Mouse (Mus musculus) MEL (cell line): ENCODE results near the gene Znrf3. TPM values are rescaled to one million over a fixed set of nuclear protein-coding genes. Genes with fewer than 3 reads are reported as not detected.

ENCODE experiments used
- DNase-seq: peaks from one replicate; pipeline ENCODE4 v3.0.0; 2011; ENCODE audit warnings: low read depth, low spot score
- H3K27ac ChIP-seq: 2 replicates; pipeline ENCODE4 v1.5.1; 2012; ENCODE audit warnings: low read depth, mild to moderate bottlenecking, control low read depth, low read length, moderate library complexity; ENCODE audit not compliant: control insufficient read depth
- H3K27me3 ChIP-seq, 2 experiments: fragments of 150-350 bp in 1 of 2; sonication (generic) in 1 of 2; 2 replicates each; pipeline ENCODE4 v1.6.1; 2012; ENCODE audit warnings: low read length in 2 of 2, mild to moderate bottlenecking in 2 of 2, improper control_type of control experiment in 1 of 2, moderate library complexity in 1 of 2; ENCODE audit not compliant: insufficient read depth in 2 of 2, control insufficient read depth in 1 of 2
- H3K36me3 ChIP-seq, 2 experiments: 2 replicates each; pipeline ENCODE4 v1.6.1; 2012 to 2014; ENCODE audit warnings: low read length in 2 of 2, improper control_type of control experiment in 1 of 2, inconsistent platforms in 1 of 2, mild to moderate bottlenecking in 1 of 2; ENCODE audit not compliant: insufficient read depth in 2 of 2, control insufficient read depth in 1 of 2
- H3K4me1 ChIP-seq, 2 experiments: fragments of 150-350 bp in 1 of 2; sonication (generic) in 1 of 2; 2 replicates each; pipeline ENCODE4 v1.6.1; 2012; ENCODE audit warnings: low read length in 2 of 2, improper control_type of control experiment in 1 of 2, mild to moderate bottlenecking in 1 of 2; ENCODE audit not compliant: insufficient read depth in 2 of 2, control insufficient read depth in 1 of 2
- H3K4me3 ChIP-seq, 2 experiments: fragments of 150-350 bp in 1 of 2; sonication (generic) in 1 of 2; 2 replicates each; pipeline ENCODE4 v1.5.1; 2012; ENCODE audit warnings: low read depth in 2 of 2, low read length in 2 of 2, mild to moderate bottlenecking in 2 of 2, moderate library complexity in 2 of 2, control low read depth in 1 of 2, improper control_type of control experiment in 1 of 2; ENCODE audit not compliant: control insufficient read depth in 1 of 2, insufficient read depth in 1 of 2
- H3K79me2 ChIP-seq: 2 replicates; pipeline ENCODE4 v1.6.1; 2012; ENCODE audit warnings: mild to moderate bottlenecking, low read length, moderate library complexity; ENCODE audit not compliant: control insufficient read depth, poor library complexity, insufficient read depth
- H3K9ac ChIP-seq: 2 replicates; pipeline ENCODE4 v1.6.1; 2012; ENCODE audit warnings: low read depth, mild to moderate bottlenecking, control low read depth, low read length, moderate library complexity; ENCODE audit not compliant: control insufficient read depth, poor library complexity, severe bottlenecking
- H3K9me3 ChIP-seq: fragments of 150-350 bp; sonication (generic); replicated peaks from 2 replicates; pipeline ENCODE4 v1.6.1; 2012; ENCODE audit warnings: mild to moderate bottlenecking, low read length, improper control_type of control experiment, moderate library complexity; ENCODE audit not compliant: insufficient read depth
- BHLHE40 ChIP-seq: IDR thresholded peaks from 2 replicates; pipeline ENCODE4 v1.6.1; 2012; ENCODE audit warnings: low read depth, mild to moderate bottlenecking, inconsistent platforms, low read length, improper control_type of control experiment, borderline replicate concordance
- CHD1 ChIP-seq: IDR thresholded peaks from 2 replicates; pipeline ENCODE4 v1.6.1; 2012; ENCODE audit warnings: low read depth, mild to moderate bottlenecking, inconsistent platforms, low read length, improper control_type of control experiment
- CTCF ChIP-seq, 3 experiments: IDR thresholded peaks in 2 of 3; conservative IDR thresholded peaks in 1 of 3; 2 replicates each; pipeline ENCODE4 v1.5.1; 2011 to 2012; ENCODE audit warnings: low read length in 3 of 3, low read depth in 2 of 3, mild to moderate bottlenecking in 2 of 3, improper control_type of control experiment in 1 of 3, inconsistent platforms in 1 of 3, mixed read lengths in 1 of 3, moderate library complexity in 1 of 3; ENCODE audit not compliant: control insufficient read depth in 1 of 3, insufficient read depth in 1 of 3, poor library complexity in 1 of 3, severe bottlenecking in 1 of 3
- E2F4 ChIP-seq: IDR thresholded peaks from 2 replicates; pipeline ENCODE4 v1.6.1; 2011; ENCODE audit warnings: low read depth, low read length, improper control_type of control experiment, borderline replicate concordance
- ETS1 ChIP-seq: IDR thresholded peaks from 2 replicates; pipeline ENCODE4 v1.6.1; 2012; ENCODE audit warnings: low read depth, mild to moderate bottlenecking, inconsistent platforms, low read length, improper control_type of control experiment, moderate library complexity
- MAFK ChIP-seq: IDR thresholded peaks from 2 replicates; pipeline ENCODE4 v1.6.1; 2011; ENCODE audit warnings: low read depth, mild to moderate bottlenecking, low read length, improper control_type of control experiment, borderline replicate concordance
- MAZ ChIP-seq: IDR thresholded peaks from 2 replicates; pipeline ENCODE4 v1.6.1; 2012; ENCODE audit warnings: low read depth, mild to moderate bottlenecking, inconsistent platforms, low read length, improper control_type of control experiment
- MEF2A ChIP-seq: IDR thresholded peaks from 2 replicates; pipeline ENCODE4 v1.6.1; 2014; ENCODE audit warnings: low read depth, mild to moderate bottlenecking, inconsistent platforms, low read length, improper control_type of control experiment; ENCODE audit not compliant: poor library complexity, insufficient replicate concordance, severe bottlenecking; ENCODE audit errors: extremely low read depth
- MYB ChIP-seq: IDR thresholded peaks from 2 replicates; pipeline ENCODE4 v1.6.1; 2011; ENCODE audit warnings: mild to moderate bottlenecking, low read depth, low read length, improper control_type of control experiment
- MYC ChIP-seq: IDR thresholded peaks from 2 replicates; pipeline ENCODE4 v1.6.1; 2011; ENCODE audit warnings: low read depth, mild to moderate bottlenecking, low read length, improper control_type of control experiment, moderate library complexity
- RCOR1 ChIP-seq: IDR thresholded peaks from 2 replicates; pipeline ENCODE4 v1.6.1; 2012; ENCODE audit warnings: low read depth, mild to moderate bottlenecking, inconsistent platforms, low read length, improper control_type of control experiment
- SIN3A ChIP-seq: IDR thresholded peaks from 2 replicates; pipeline ENCODE4 v1.6.1; 2012; ENCODE audit warnings: low read length, improper control_type of control experiment, inconsistent platforms
- TAL1 ChIP-seq: IDR thresholded peaks from 2 replicates; pipeline ENCODE4 v1.6.1; 2012; ENCODE audit warnings: mild to moderate bottlenecking, inconsistent platforms, low read length, moderate library complexity, mixed read lengths
- TBP ChIP-seq: IDR thresholded peaks from 2 replicates; pipeline ENCODE4 v1.8.0; 2011; ENCODE audit warnings: low read depth, low read length, improper control_type of control experiment
- TCF12 ChIP-seq: IDR thresholded peaks from 2 replicates; pipeline ENCODE4 v1.6.1; 2014; ENCODE audit warnings: low read depth, mild to moderate bottlenecking, inconsistent platforms, low read length, improper control_type of control experiment, moderate library complexity
- USF1 ChIP-seq: IDR thresholded peaks from 2 replicates; pipeline ENCODE4 v1.6.1; 2014; ENCODE audit warnings: low read depth, mild to moderate bottlenecking, inconsistent platforms, low read length, improper control_type of control experiment, moderate library complexity
- ZC3H11A ChIP-seq: IDR thresholded peaks from 2 replicates; pipeline ENCODE4 v1.6.1; 2012; ENCODE audit warnings: low read depth, mild to moderate bottlenecking, inconsistent platforms, low read length, improper control_type of control experiment
- ZKSCAN1 ChIP-seq: IDR thresholded peaks from 2 replicates; pipeline ENCODE4 v1.6.1; 2012; ENCODE audit warnings: low read depth, mild to moderate bottlenecking, inconsistent platforms, low read length, improper control_type of control experiment, moderate library complexity
- ZMIZ1 ChIP-seq: IDR thresholded peaks from 2 replicates; pipeline ENCODE4 v1.6.1; 2012; ENCODE audit warnings: low read depth, mild to moderate bottlenecking, inconsistent platforms, low read length, improper control_type of control experiment, moderate library complexity
- ZNF384 ChIP-seq: IDR thresholded peaks from 2 replicates; pipeline ENCODE4 v1.6.1; 2012; ENCODE audit warnings: low read depth, mild to moderate bottlenecking, inconsistent platforms, low read length, improper control_type of control experiment
- polyA plus RNA-seq, 2 experiments: library from polyadenylated mRNA; stranded (reverse) in 1 of 2; unstranded in 1 of 2; fragments of >175 nt in 1 of 2; fragments of >200 nt in 1 of 2; gene quantifications; 2 replicates each; pipeline versions ENCODE4 v1.2.1 to v1.2.4; 2012; ENCODE audit warnings: low replicate concordance in 2 of 2, low read depth in 1 of 2; ENCODE audit not compliant: insufficient read length in 2 of 2, insufficient read depth in 1 of 2, missing spikeins in 1 of 2
- total RNA-seq: library from RNA; depleted of rRNA; stranded (reverse); fragments of 300-350 nt; gene quantifications from 2 replicates; pipeline ENCODE4 v1.2.3, GENCODE M21; 2012

Znrf3 gene
- total and polyA plus RNA-seq, 3 experiments = 9.0 to 9.2 TPM; not detected in 1

DNA sequence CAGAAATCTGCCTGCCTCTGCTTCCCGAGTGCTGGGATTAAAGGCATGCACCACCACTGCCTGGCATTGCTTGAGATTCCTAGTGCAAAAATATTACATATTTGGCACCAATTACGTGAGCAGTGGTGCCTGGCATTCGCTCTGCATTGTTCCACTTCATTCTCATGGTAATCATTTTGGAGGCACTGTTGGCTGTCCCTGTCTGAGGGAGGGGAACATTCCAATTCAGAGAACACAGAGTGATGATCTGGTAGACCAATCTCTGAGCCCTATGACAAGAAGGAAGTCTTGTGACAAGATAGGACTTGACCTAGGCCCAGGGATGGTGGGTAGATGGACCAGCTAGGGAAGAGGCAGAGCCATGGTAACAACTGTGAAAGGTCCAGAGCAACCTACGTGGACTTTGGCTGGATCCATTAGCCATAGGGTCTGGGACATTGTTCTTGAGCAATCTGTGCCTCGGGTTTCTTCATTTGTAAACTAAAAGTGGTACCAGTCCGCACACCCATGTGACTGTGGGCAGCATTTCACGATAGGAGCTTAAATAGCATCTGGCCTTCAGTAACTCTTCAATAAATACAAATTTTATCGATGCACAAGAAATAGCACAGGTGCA is 174.7 kb downstream of the Znrf3 start:
- TF ChIP-seq BHLHE40 = no peak
- no peak for TF ChIP-seq ZMIZ1
- no peak for TF ChIP-seq MAZ
- TF ChIP-seq TBP = no peak
- TF ChIP-seq CTCF (IDR thresholded peaks at IDR 0.05 in 2 of 3, conservative IDR thresholded peaks at IDR 0.05 in 1 of 3; ENCODE audit: control insufficient read depth in 1 of 3, insufficient read depth in 1 of 3, low read depth in 2 of 3, low read length in 3 of 3, poor library complexity in 1 of 3, severe bottlenecking in 1 of 3) = no peak
- TF ChIP-seq SIN3A = no peak
- TF ChIP-seq MYC = no peak
- no peak for TF ChIP-seq TAL1
- TF ChIP-seq ZKSCAN1 = no peak
- TF ChIP-seq MYB = no peak
- no peak for TF ChIP-seq TCF12
- no peak for TF ChIP-seq ETS1
- TF ChIP-seq USF1 = no peak
- no peak for TF ChIP-seq ZC3H11A
- TF ChIP-seq RCOR1 = no peak
- TF ChIP-seq MEF2A = no peak
- TF ChIP-seq, all 39 proteins: peak for 0
- Histone ChIP-seq H3K4me3 (no peak overlapping the region), H3K9ac (no peak overlapping the region), H3K79me2 (no peaks in the 10 kb centered on the region), H3K4me1 (no peaks in the 10 kb centered on the region), H3K9me3 (no peaks in the 10 kb centered on the region), H3K27ac (no peak overlapping the region), H3K27me3 (no peaks in the 10 kb centered on the region; a peak in 1 of 4 replicates), H3K36me3 (no peaks in the 10 kb centered on the region)
- DNase-seq = no peak

DNA sequence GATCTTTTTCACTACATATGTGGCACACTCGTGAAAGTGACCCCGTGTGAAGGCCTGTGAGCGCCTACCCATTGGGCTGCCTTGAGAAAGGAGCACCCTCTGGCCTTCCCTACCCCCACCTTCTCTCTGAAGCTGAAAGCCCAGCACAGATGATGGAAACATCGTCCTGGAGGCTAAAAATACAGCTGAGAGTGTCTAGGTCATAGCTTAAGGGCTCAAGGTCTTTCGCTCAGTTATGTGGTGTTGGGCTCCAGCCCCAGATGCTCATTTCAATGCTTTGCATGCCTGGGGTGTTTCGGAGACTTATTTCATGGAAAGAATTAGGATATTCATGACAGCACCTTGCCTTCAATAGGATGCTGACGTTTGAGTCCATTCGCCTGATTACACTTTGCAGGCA is 178.9 kb downstream of the Znrf3 start:
- Histone ChIP-seq H3K27me3 (peaks cover 1 to 4% of the 10 kb centered on the region in 2 experiments), H3K36me3 (no peaks in the 10 kb centered on the region), H3K4me1 (no peaks in the 10 kb centered on the region), H3K4me3 (no peak overlapping the region), H3K27ac (no peak overlapping the region), H3K79me2 (no peaks in the 10 kb centered on the region; the same call in 1 of the 2 replicates), H3K9me3 (no peaks in the 10 kb centered on the region), H3K9ac (no peak overlapping the region)
- TF ChIP-seq E2F4 (no peak), ZNF384 (no peak), CHD1 (no peak), MAFK (no peak)
- DNase-seq = no peak
